Mouse (Mus musculus): ENCODE data around the gene 2610021A01Rik. TPM values are rescaled to one million over a fixed set of nuclear protein-coding genes. Genes with fewer than 3 reads are reported as not detected.
"Not testable (repeated sequence)": the region's sequence is repeated elsewhere in the genome, so short reads cannot be mapped to it uniquely, and the experiment has no call there.

2610021A01Rik gene
- total RNA-seq (2021), result 10 to 100 TPM; 28.6 to 32.5 TPM
- long read RNA-seq, full-length matches to known transcripts, result 1 of 5 reads
- long read RNA-seq, partial matches to known transcripts, result 0 of 5 reads
- long read RNA-seq, other reads (novel, unspliced or antisense), result 4 of 5 reads

GRCm38 (mm10) chr7:41599034-41599813 lies at the start of gene 2610021A01Rik:
2610021A01Rik (plus strand) TSS chr7:41599230.
- DNase-seq (ENCODE audit: low spot score in 2 of 2), result peak; percentile 85 to 87

GRCm38 (mm10) chr7:41560681-41561080 lies 38.3 kb upstream of the 2610021A01Rik start:
- DNase-seq (ENCODE audit: low spot score in 2 of 2), result no peak

- not testable (repeated sequence) for DNase-seq (ENCODE audit: low spot score in 2 of 2)
Measured at GRCm38 (mm10) chr7:41573562-41573961, 25.5 kb upstream of the 2610021A01Rik start, which contains the start of gene Gm6871. Gm6871 (minus strand) TSS chr7:41573662.

GRCm38 (mm10) chr7:41577956-41578355 lies 21.1 kb upstream of the 2610021A01Rik start:
- no peak for DNase-seq (ENCODE audit: low spot score in 2 of 2)

GRCm38 (mm10) chr7:41582028-41582427 lies 17.0 kb upstream of the 2610021A01Rik start:
- no peak for DNase-seq (ENCODE audit: low spot score in 2 of 2)

GRCm38 (mm10) chr7:41587831-41588230 lies 11.2 kb upstream of the 2610021A01Rik start:
- DNase-seq (ENCODE audit: low spot score in 2 of 2), result not testable (repeated sequence)

- DNase-seq (ENCODE audit: low spot score in 2 of 2), result no peak
Measured at GRCm38 (mm10) chr7:41598615-41599014, 415 bp upstream of the 2610021A01Rik start.

GRCm38 (mm10) chr7:41599932-41600548 lies 1.0 kb downstream of the 2610021A01Rik start:
- DNase-seq (ENCODE audit: low spot score in 2 of 2), result peak in 1 of 2 experiments; percentile 3

GRCm38 (mm10) chr7:41611654-41612053 lies 12.6 kb downstream of the 2610021A01Rik start:
- no peak for DNase-seq (ENCODE audit: low spot score in 2 of 2)

GRCm38 (mm10) chr7:41616241-41616640 lies 17.2 kb downstream of the 2610021A01Rik start:
- DNase-seq (ENCODE audit: low spot score in 2 of 2), result not testable (repeated sequence)

- peak; percentile 89 to 93 for DNase-seq (ENCODE audit: low spot score in 2 of 2)
Measured at GRCm38 (mm10) chr7:41632409-41633220, 33.6 kb downstream of the 2610021A01Rik start, which contains the start of gene Zfp788. Zfp788 (plus strand) TSS chr7:41633203.

- DNase-seq (ENCODE audit: low spot score in 2 of 2), result peak; percentile 91 to 93
Measured at GRCm38 (mm10) chr7:41633221-41633984, 34.4 kb downstream of the 2610021A01Rik start.

- DNase-seq (ENCODE audit: low spot score in 2 of 2), result not testable (repeated sequence)
Measured at GRCm38 (mm10) chr7:41674326-41674725, 75.3 kb downstream of the 2610021A01Rik start.

Other genes starting within 250 kb of the 2610021A01Rik start
- 10 to 100 TPM; 10.3 to 11.1 TPM for gene AI987944, start 205.9 kb upstream of the 2610021A01Rik start, total RNA-seq (2021)
- gene Vmn2r57, start 150.5 kb upstream of the 2610021A01Rik start, total RNA-seq (2021), result under 1 TPM; 0.31 to 0.39 TPM
- gene Gm20449, start 99.8 kb upstream of the 2610021A01Rik start, total RNA-seq (2021), result under 1 TPM; 0.18 to 0.38 TPM
- 10 to 100 TPM in 1 of 2 experiments, 1 to 10 TPM in 1; 9.7 to 10.1 TPM for gene AW146154, start 99.3 kb upstream of the 2610021A01Rik start, total RNA-seq (2021)
- gene Gm6871, start 25.6 kb upstream of the 2610021A01Rik start, total RNA-seq (2021), result under 1 TPM in 1 of 2 experiments, not detected in 1; 0.25 TPM
- 10 to 100 TPM; 29.5 to 36.2 TPM for gene Zfp788, start 34.0 kb downstream of the 2610021A01Rik start, total RNA-seq (2021)

All from layer of hippocampus, postnatal 10 days (tissue).